9 mouse cellular contexts compared by ENCODE assay signal in genomic region chr14:51883527-51884030, GRCm38 (mm10). TPM values are rescaled to one million over a fixed set of nuclear protein-coding genes. Genes with fewer than 3 reads are reported as not detected.
DNase-seq lines count a peak whose midpoint lies in the region; ATAC-seq lines count a peak whose summit lies in the region.
"Had no signal": no experiment of that assay in that cellular context is flagged by ENCODE, and none has a peak within 500 bp of the region (broad histone marks: within the 10 kb centered on the region; RNA-seq: fewer than 3 reads in every experiment).

No protein-coding gene starts in this region.

- peak; percentile 49 for ATAC-seq in limb, embryonic 11.5 days (ENCODE audit: insufficient number of reproducible peaks, low FRiP score, low TSS enrichment, low read depth)
- peak; percentile 53 for ATAC-seq in midbrain, embryonic 12.5 days (ENCODE audit: low FRiP score, low read depth)

- DNase-seq in 3T3-L1 (ENCODE audit: low read depth, low spot score), result peak; percentile 96
- peak; percentile 84 for DNase-seq in adrenal gland, adult 2 months
- peak; percentile 71 for DNase-seq in embryonic facial prominence, embryonic 10.5 days (ENCODE audit: low spot score)
- peak; percentile 71 to 76 for DNase-seq in heart, adult 18-20 months
- DNase-seq in kidney, adult 11 months, result peak; percentile 84
- peak; percentile 80 for DNase-seq in limb, embryonic 11.5 days (ENCODE audit: low spot score)
- peak; percentile 44 for DNase-seq in spleen, adult 12 weeks (ENCODE audit: low spot score)

- WGBS in embryonic facial prominence, embryonic 10.5 days, result 2% methylated on average over 4 of the region's 4 CpGs
- 0% methylated on average over 4 of the region's 4 CpGs for WGBS in limb, embryonic 11.5 days
- 0% methylated on average over 4 of the region's 4 CpGs for WGBS in midbrain, embryonic 12.5 days

- no peaks in the 10 kb centered on the region for H3K27me3 ChIP-seq in embryonic facial prominence, embryonic 10.5 days (replicated peaks; ENCODE audit: low read depth, poor library complexity, severe bottlenecking)
- H3K27me3 ChIP-seq in limb, embryonic 11.5 days (ENCODE audit: control insufficient read depth, insufficient read depth, low read length), result no peaks in the 10 kb centered on the region
- H3K27me3 ChIP-seq in midbrain, embryonic 12.5 days, result no peaks in the 10 kb centered on the region

- H3K36me3 ChIP-seq in embryonic facial prominence, embryonic 10.5 days (replicated peaks), result peaks cover 28% of the 10 kb centered on the region
- peaks cover 4% of the 10 kb centered on the region; the same call in 1 of the 2 replicates for H3K36me3 ChIP-seq in limb, embryonic 11.5 days (ENCODE audit: control insufficient read depth, insufficient read depth, low read length)
- H3K36me3 ChIP-seq in midbrain, embryonic 12.5 days, result peaks cover 19% of the 10 kb centered on the region

- peak overlapping the region; percentile 85 for H3K4me3 ChIP-seq in embryonic facial prominence, embryonic 10.5 days
- H3K4me3 ChIP-seq in limb, embryonic 11.5 days (ENCODE audit: low read depth, low read length), result peak overlapping the region; percentile 72; the same call in 1 of the 2 replicates
- peak overlapping the region; percentile 69 for H3K4me3 ChIP-seq in midbrain, embryonic 12.5 days

- H3K27ac ChIP-seq in embryonic facial prominence, embryonic 10.5 days (replicated peaks), result peak overlapping the region; percentile 90
- 0 out of 2 replicates have a peak overlapping the region, but pooled peaks have one; percentile 33 for H3K27ac ChIP-seq in limb, embryonic 11.5 days (replicated peaks; ENCODE audit: low read depth, low read length)
- H3K27ac ChIP-seq in midbrain, embryonic 12.5 days (replicated peaks), result peak overlapping the region; percentile 87

- peaks cover 17% of the 10 kb centered on the region for H3K4me1 ChIP-seq in embryonic facial prominence, embryonic 10.5 days
- peaks cover 8% of the 10 kb centered on the region for H3K4me1 ChIP-seq in limb, embryonic 11.5 days (ENCODE audit: control insufficient read depth, insufficient read depth, low read length)
- H3K4me1 ChIP-seq in midbrain, embryonic 12.5 days, result peaks cover 12% of the 10 kb centered on the region

- H3K4me2 ChIP-seq in limb, embryonic 11.5 days (ENCODE audit: low read depth, severe bottlenecking), result peak overlapping the region; percentile 81
- peak overlapping the region; percentile 65 for H3K4me2 ChIP-seq in midbrain, embryonic 12.5 days (replicated peaks)

- H3K9ac ChIP-seq in limb, embryonic 11.5 days (ENCODE audit: low read length), result no peak overlapping the region; the same call in 1 of the 2 replicates
- no peak overlapping the region for H3K9ac ChIP-seq in midbrain, embryonic 12.5 days (replicated peaks)

- H3K9me3 ChIP-seq in embryonic facial prominence, embryonic 10.5 days, result no peaks in the 10 kb centered on the region
- H3K9me3 ChIP-seq in limb, embryonic 11.5 days (ENCODE audit: control insufficient read depth, low read length), result no peaks in the 10 kb centered on the region
- no peaks in the 10 kb centered on the region for H3K9me3 ChIP-seq in midbrain, embryonic 12.5 days

RNA-seq across cellular contexts. Expression of gene Mettl17, which starts 1.1 kb away (rescaled TPM):
- 10 to 100 TPM; 31.0 to 33.4 TPM for total RNA-seq in adrenal gland, adult 2 months (2021)
- polyA plus RNA-seq in adrenal gland, adult 2 months (2012; rRNA removed), result 48.8 and 99.4 TPM in 2 replicates
- 52.4 and 53.0 TPM in 2 replicates for polyA plus RNA-seq in embryonic facial prominence, embryonic 10.5 days (2016; fragmentation: Nextera tagmentation; extraction: Ambion mirVana)
- total RNA-seq in heart, adult 18-20 months (2021), result 10 to 100 TPM; 24.3 to 26.3 TPM
- 41.9 and 46.2 TPM in 2 replicates for polyA plus RNA-seq in limb, embryonic 11.5 days (2014; fragmentation: Nextera tagmentation; extraction: Ambion mirVana)
- 61.9 and 68.0 TPM in 2 replicates for polyA plus RNA-seq in midbrain, embryonic 12.5 days (2016; fragmentation: Nextera tagmentation; extraction: Ambion mirVana)

RNA-seq across cellular contexts. Expression of gene Slc39a2, which starts 9.1 kb away (rescaled TPM):
- total RNA-seq in adrenal gland, adult 2 months (2021), result under 1 TPM; 0.45 to 0.58 TPM
- 0.48 and 0.61 TPM in 2 replicates for polyA plus RNA-seq in adrenal gland, adult 2 months (2012; rRNA removed)
- 0.60 and 0.62 TPM in 2 replicates for polyA plus RNA-seq in embryonic facial prominence, embryonic 10.5 days (2016; fragmentation: Nextera tagmentation; extraction: Ambion mirVana)
- under 1 TPM in 1 of 2 experiments, not detected in 1; 0.26 TPM for total RNA-seq in heart, adult 18-20 months (2021)
- polyA plus RNA-seq in limb, embryonic 11.5 days (2014; fragmentation: Nextera tagmentation; extraction: Ambion mirVana), result 0.13 and 0.15 TPM in 2 replicates
- 1.2 and 1.6 TPM in 2 replicates for polyA plus RNA-seq in midbrain, embryonic 12.5 days (2016; fragmentation: Nextera tagmentation; extraction: Ambion mirVana)

RNA-seq across cellular contexts. Expression of gene Ear6, which starts 30.1 kb away (rescaled TPM):
- not detected for total RNA-seq in adrenal gland, adult 2 months (2021)
- not detected in 2 replicates for polyA plus RNA-seq in adrenal gland, adult 2 months (2012; rRNA removed)
- polyA plus RNA-seq in embryonic facial prominence, embryonic 10.5 days (2016; fragmentation: Nextera tagmentation; extraction: Ambion mirVana), result not detected in 2 replicates
- total RNA-seq in heart, adult 18-20 months (2021), result not detected
- not detected in 2 replicates for polyA plus RNA-seq in limb, embryonic 11.5 days (2014; fragmentation: Nextera tagmentation; extraction: Ambion mirVana)
- polyA plus RNA-seq in midbrain, embryonic 12.5 days (2016; fragmentation: Nextera tagmentation; extraction: Ambion mirVana), result not detected in 2 replicates

RNA-seq across cellular contexts. Expression of gene Ndrg2, which starts 30.4 kb away (rescaled TPM):
- 100 to 1,000 TPM; 223 to 343 TPM for total RNA-seq in adrenal gland, adult 2 months (2021)
- 390 and 417 TPM in 2 replicates for polyA plus RNA-seq in adrenal gland, adult 2 months (2012; rRNA removed)
- 15.4 and 16.6 TPM in 2 replicates for polyA plus RNA-seq in embryonic facial prominence, embryonic 10.5 days (2016; fragmentation: Nextera tagmentation; extraction: Ambion mirVana)
- 1,000 to 10,000 TPM; 1,486 to 1,502 TPM for total RNA-seq in heart, adult 18-20 months (2021)
- 11.9 and 12.9 TPM in 2 replicates for polyA plus RNA-seq in limb, embryonic 11.5 days (2014; fragmentation: Nextera tagmentation; extraction: Ambion mirVana)
- polyA plus RNA-seq in midbrain, embryonic 12.5 days (2016; fragmentation: Nextera tagmentation; extraction: Ambion mirVana), result 21.6 and 24.0 TPM in 2 replicates

RNA-seq across cellular contexts. Expression of gene Tppp2, which starts 34.6 kb away (rescaled TPM):
- not detected for total RNA-seq in adrenal gland, adult 2 months (2021)
- polyA plus RNA-seq in adrenal gland, adult 2 months (2012; rRNA removed), result not detected in 2 replicates
- polyA plus RNA-seq in embryonic facial prominence, embryonic 10.5 days (2016; fragmentation: Nextera tagmentation; extraction: Ambion mirVana), result not detected in 2 replicates
- total RNA-seq in heart, adult 18-20 months (2021), result not detected
- not detected in 2 replicates for polyA plus RNA-seq in limb, embryonic 11.5 days (2014; fragmentation: Nextera tagmentation; extraction: Ambion mirVana)
- not detected in 2 replicates for polyA plus RNA-seq in midbrain, embryonic 12.5 days (2016; fragmentation: Nextera tagmentation; extraction: Ambion mirVana)
- total RNA-seq: adrenal gland, postnatal 4 days had no signal

Comparison
In these comparisons a context has a peak if more than half of its experiments do, and no peak if none do; other contexts are left out.
1. Peak in every context shown above with its lines: DNase-seq, ATAC-seq, H3K4me3 ChIP-seq and H3K27ac ChIP-seq.
2. DNase-seq: peak in every context shown above with its lines; median percentile 96 in 3T3-L1; 84 in adrenal gland, adult 2 months; 84 in kidney, adult 11 months; 80 in limb, embryonic 11.5 days; 74 in heart, adult 18-20 months; 71 in embryonic facial prominence, embryonic 10.5 days; 44 in spleen, adult 12 weeks.
3. H3K27ac ChIP-seq: peak in every context shown above with its lines; median percentile 90 in embryonic facial prominence, embryonic 10.5 days; 87 in midbrain, embryonic 12.5 days; 33 in limb, embryonic 11.5 days.